Mouse (Mus musculus): ENCODE measurements around the gene Megf11. TPM values are rescaled to one million over a fixed set of nuclear protein-coding genes. Genes with fewer than 3 reads are reported as not detected.

Gene Megf11
- polyA plus RNA-seq, 1 experiment from 2014 or later = 0.92 TPM

- WGBS = 8% methylated on average over 9 of the region's 9 CpGs
- no peak overlapping the region for H3K9ac ChIP-seq (ENCODE audit: low read length)
- no peaks in the 10 kb centered on the region for H3K27me3 ChIP-seq (ENCODE audit: control insufficient read depth, insufficient read depth, low read length)
- no peak overlapping the region for H3K4me2 ChIP-seq (ENCODE audit: low read length)
- no peak overlapping the region for H3K27ac ChIP-seq (replicated peaks in 1 of 2; ENCODE audit: control insufficient read depth in 1 of 2, insufficient read depth in 1 of 2, low read depth in 2 of 2, low read length in 2 of 2)
- no peak overlapping the region for H3K4me3 ChIP-seq (ENCODE audit: control insufficient read depth in 1 of 2, insufficient read depth in 1 of 2, low read depth in 1 of 2, low read length in 2 of 2)
- H3K9me3 ChIP-seq (ENCODE audit: control insufficient read depth, low read length) = no peaks in the 10 kb centered on the region
- H3K36me3 ChIP-seq (ENCODE audit: control insufficient read depth, insufficient read depth, low read length) = no peaks in the 10 kb centered on the region
- peaks cover 8 to 10% of the 10 kb centered on the region in 2 experiments; a peak in 3 of 4 replicates for H3K4me1 ChIP-seq (ENCODE audit: control insufficient read depth in 2 of 2, insufficient read depth in 2 of 2, low read length in 2 of 2)
- no peak for ATAC-seq (ENCODE audit: insufficient number of reproducible peaks, insufficient read depth, low FRiP score, low read depth)
Observed at GRCm38 (mm10) chr9:64455910-64456309, 70.5 kb downstream of the Megf11 start.

- 56% methylated on average over 7 of the region's 7 CpGs for WGBS
Observed at GRCm38 (mm10) chr9:64457596-64457995, 72.2 kb downstream of the Megf11 start.

GRCm38 (mm10) chr9:64461568-64462308 lies 76.3 kb downstream of the Megf11 start:
- no peak for ATAC-seq (ENCODE audit: insufficient number of reproducible peaks, insufficient read depth, low FRiP score, low read depth)
- WGBS = 85% methylated on average over 16 of the region's 16 CpGs
- no peaks in the 10 kb centered on the region for H3K36me3 ChIP-seq (ENCODE audit: control insufficient read depth, insufficient read depth, low read length)
- no peak overlapping the region for H3K9ac ChIP-seq (ENCODE audit: low read length)
- peaks cover 3% of the 10 kb centered on the region; the same call in 1 of the 2 replicates for H3K27me3 ChIP-seq (ENCODE audit: control insufficient read depth, insufficient read depth, low read length)
- H3K4me1 ChIP-seq (ENCODE audit: control insufficient read depth in 2 of 2, insufficient read depth in 2 of 2, low read length in 2 of 2) = peaks cover 4 to 5% of the 10 kb centered on the region in 2 experiments; a peak in 3 of 4 replicates
- no peaks in the 10 kb centered on the region for H3K9me3 ChIP-seq (ENCODE audit: control insufficient read depth, low read length)
- H3K4me3 ChIP-seq (ENCODE audit: control insufficient read depth in 1 of 2, insufficient read depth in 1 of 2, low read depth in 1 of 2, low read length in 2 of 2) = no peak overlapping the region
- H3K27ac ChIP-seq (replicated peaks in 1 of 2; ENCODE audit: control insufficient read depth in 1 of 2, insufficient read depth in 1 of 2, low read depth in 2 of 2, low read length in 2 of 2) = no peak overlapping the region
- H3K4me2 ChIP-seq (ENCODE audit: low read length) = no peak overlapping the region

More at GRCm38 (mm10) chr9:64457596-64457995, 72.2 kb downstream of the Megf11 start:
- peaks cover 10% of the 10 kb centered on the region in 2 experiments; a peak in 3 of 4 replicates for H3K4me1 ChIP-seq (ENCODE audit: control insufficient read depth in 2 of 2, insufficient read depth in 2 of 2, low read length in 2 of 2)
- no peak overlapping the region for H3K4me2 ChIP-seq (ENCODE audit: low read length)
- H3K9ac ChIP-seq (ENCODE audit: low read length) = no peak overlapping the region
- no peaks in the 10 kb centered on the region for H3K36me3 ChIP-seq (ENCODE audit: control insufficient read depth, insufficient read depth, low read length)
- no peak overlapping the region for H3K4me3 ChIP-seq (ENCODE audit: control insufficient read depth in 1 of 2, insufficient read depth in 1 of 2, low read depth in 1 of 2, low read length in 2 of 2)
- H3K27ac ChIP-seq (replicated peaks in 1 of 2; ENCODE audit: control insufficient read depth in 1 of 2, insufficient read depth in 1 of 2, low read depth in 2 of 2, low read length in 2 of 2) = no peak overlapping the region
- H3K27me3 ChIP-seq (ENCODE audit: control insufficient read depth, insufficient read depth, low read length) = no peaks in the 10 kb centered on the region
- no peak for ATAC-seq (ENCODE audit: insufficient number of reproducible peaks, insufficient read depth, low FRiP score, low read depth)
- H3K9me3 ChIP-seq (ENCODE audit: control insufficient read depth, low read length) = no peaks in the 10 kb centered on the region

- H3K9ac ChIP-seq (ENCODE audit: low read length) = no peak overlapping the region
- peaks cover 0 to 2% of the 10 kb centered on the region in 2 experiments; a peak in 1 of 4 replicates for H3K4me1 ChIP-seq (ENCODE audit: control insufficient read depth in 2 of 2, insufficient read depth in 2 of 2, low read length in 2 of 2)
- ATAC-seq (ENCODE audit: insufficient number of reproducible peaks, insufficient read depth, low FRiP score, low read depth) = no peak
- H3K36me3 ChIP-seq (ENCODE audit: control insufficient read depth, insufficient read depth, low read length) = no peaks in the 10 kb centered on the region
- no peaks in the 10 kb centered on the region for H3K9me3 ChIP-seq (ENCODE audit: control insufficient read depth, low read length)
- H3K4me3 ChIP-seq (ENCODE audit: control insufficient read depth in 1 of 2, insufficient read depth in 1 of 2, low read depth in 1 of 2, low read length in 2 of 2) = no peak overlapping the region
- H3K27ac ChIP-seq (replicated peaks in 1 of 2; ENCODE audit: control insufficient read depth in 1 of 2, insufficient read depth in 1 of 2, low read depth in 2 of 2, low read length in 2 of 2) = no peak overlapping the region
- H3K4me2 ChIP-seq (ENCODE audit: low read length) = no peak overlapping the region
- H3K27me3 ChIP-seq (ENCODE audit: control insufficient read depth, insufficient read depth, low read length) = peaks cover 3% of the 10 kb centered on the region; the same call in 1 of the 2 replicates
Observed at GRCm38 (mm10) chr9:64462870-64463269, 77.4 kb downstream of the Megf11 start.

GRCm38 (mm10) chr9:64466090-64466489 lies 80.7 kb downstream of the Megf11 start:
- WGBS = 51% methylated on average over 8 of the region's 8 CpGs
- Histone ChIP-seq H3K4me1 (ENCODE audit: control insufficient read depth in 2 of 2, insufficient read depth in 2 of 2, low read length in 2 of 2) (0 out of 4 replicates have a peak, but pooled peaks cover 0 to 2% of the 10 kb centered on the region in 2 experiments), H3K27ac (replicated peaks in 1 of 2; ENCODE audit: control insufficient read depth in 1 of 2, insufficient read depth in 1 of 2, low read depth in 2 of 2, low read length in 2 of 2) (no peak overlapping the region), H3K36me3 (ENCODE audit: control insufficient read depth, insufficient read depth, low read length) (no peaks in the 10 kb centered on the region), H3K4me2 (ENCODE audit: low read length) (no peak overlapping the region), H3K4me3 (ENCODE audit: control insufficient read depth in 1 of 2, insufficient read depth in 1 of 2, low read depth in 1 of 2, low read length in 2 of 2) (no peak overlapping the region), H3K9me3 (ENCODE audit: control insufficient read depth, low read length) (no peaks in the 10 kb centered on the region), H3K9ac (ENCODE audit: low read length) (no peak overlapping the region), H3K27me3 (ENCODE audit: control insufficient read depth, insufficient read depth, low read length) (peaks cover 3% of the 10 kb centered on the region; the same call in 1 of the 2 replicates)
- ATAC-seq (ENCODE audit: insufficient number of reproducible peaks, insufficient read depth, low FRiP score, low read depth) = no peak

- ATAC-seq (ENCODE audit: insufficient number of reproducible peaks, insufficient read depth, low FRiP score, low read depth) = no peak
- 0 out of 4 replicates have a peak, but pooled peaks cover 0 to 2% of the 10 kb centered on the region in 2 experiments for H3K4me1 ChIP-seq (ENCODE audit: control insufficient read depth in 2 of 2, insufficient read depth in 2 of 2, low read length in 2 of 2)
- 58% methylated on average over 4 of the region's 4 CpGs for WGBS
Observed at GRCm38 (mm10) chr9:64466564-64466963, 81.1 kb downstream of the Megf11 start.

GRCm38 (mm10) chr9:64470806-64471205 lies 85.4 kb downstream of the Megf11 start:
- Histone ChIP-seq H3K9me3 (ENCODE audit: control insufficient read depth, low read length) (no peaks in the 10 kb centered on the region), H3K27me3 (ENCODE audit: control insufficient read depth, insufficient read depth, low read length) (peaks cover 8% of the 10 kb centered on the region; the same call in 1 of the 2 replicates), H3K4me2 (ENCODE audit: low read length) (no peak overlapping the region), H3K4me1 (ENCODE audit: control insufficient read depth in 2 of 2, insufficient read depth in 2 of 2, low read length in 2 of 2) (no peaks in the 10 kb centered on the region), H3K9ac (ENCODE audit: low read length) (no peak overlapping the region), H3K27ac (replicated peaks in 1 of 2; ENCODE audit: control insufficient read depth in 1 of 2, insufficient read depth in 1 of 2, low read depth in 2 of 2, low read length in 2 of 2) (no peak overlapping the region), H3K36me3 (ENCODE audit: control insufficient read depth, insufficient read depth, low read length) (no peaks in the 10 kb centered on the region), H3K4me3 (ENCODE audit: control insufficient read depth in 1 of 2, insufficient read depth in 1 of 2, low read depth in 1 of 2, low read length in 2 of 2) (no peak overlapping the region)
- 83% methylated on average over 1 of the region's 1 CpGs for WGBS
- no peak for ATAC-seq (ENCODE audit: insufficient number of reproducible peaks, insufficient read depth, low FRiP score, low read depth)

More at GRCm38 (mm10) chr9:64466564-64466963, 81.1 kb downstream of the Megf11 start:
- no peaks in the 10 kb centered on the region for H3K9me3 ChIP-seq (ENCODE audit: control insufficient read depth, low read length)
- peaks cover 3% of the 10 kb centered on the region; the same call in 1 of the 2 replicates for H3K27me3 ChIP-seq (ENCODE audit: control insufficient read depth, insufficient read depth, low read length)
- no peaks in the 10 kb centered on the region for H3K36me3 ChIP-seq (ENCODE audit: control insufficient read depth, insufficient read depth, low read length)
- H3K27ac ChIP-seq (replicated peaks in 1 of 2; ENCODE audit: control insufficient read depth in 1 of 2, insufficient read depth in 1 of 2, low read depth in 2 of 2, low read length in 2 of 2) = no peak overlapping the region
- H3K9ac ChIP-seq (ENCODE audit: low read length) = no peak overlapping the region
- H3K4me2 ChIP-seq (ENCODE audit: low read length) = no peak overlapping the region
- H3K4me3 ChIP-seq (ENCODE audit: control insufficient read depth in 1 of 2, insufficient read depth in 1 of 2, low read depth in 1 of 2, low read length in 2 of 2) = no peak overlapping the region

All from heart, embryonic 14.5 days (tissue).